Mouse (Mus musculus) lung, embryonic 14.5 days (tissue): Measurements from ENCODE around the gene Dynll1. TPM values are rescaled to one million over a fixed set of nuclear protein-coding genes. Genes with fewer than 3 reads are reported as not detected.

Experiments
- ATAC-seq: fragments of 200-750 bp; cut with Nextera tagmentation; 2 replicates; pipeline ENCODE4 v1.8.0; 2017; ENCODE audit warnings: mild to moderate bottlenecking, moderate TSS enrichment, moderate library complexity; ENCODE audit not compliant: insufficient read depth
- DNase-seq: peaks from one replicate; pipeline ENCODE4 v3.0.0-alpha.2; 2015
- H3K27ac ChIP-seq: fragments of 300-500 bp; sonication (generic); 2 replicates; pipeline ENCODE4 v1.5.1; 2014; ENCODE audit warnings: low read depth, mild to moderate bottlenecking, moderate library complexity
- H3K27me3 ChIP-seq: fragments of 300-500 bp; sonication (generic); 2 replicates; pipeline ENCODE4 v1.6.1; 2014; ENCODE audit warnings: low read length, control low read depth; ENCODE audit not compliant: insufficient read depth
- H3K36me3 ChIP-seq: fragments of 300-500 bp; sonication (generic); 2 replicates; pipeline ENCODE4 v1.6.1; 2014; ENCODE audit warnings: control low read depth; ENCODE audit not compliant: insufficient read depth
- H3K4me1 ChIP-seq: fragments of 300-500 bp; sonication (generic); 2 replicates; pipeline ENCODE4 v1.6.1; 2014; ENCODE audit warnings: antibody characterized with exemption, control low read depth; ENCODE audit not compliant: insufficient read depth
- H3K4me2 ChIP-seq: fragments of 300-500 bp; sonication (generic); 2 replicates; pipeline ENCODE4 v1.6.1; 2014; ENCODE audit warnings: mild to moderate bottlenecking
- H3K4me3 ChIP-seq: fragments of 300-500 bp; sonication (generic); 2 replicates; pipeline ENCODE4 v1.5.1; 2014; ENCODE audit warnings: low read depth, low read length
- H3K9ac ChIP-seq: fragments of 300-500 bp; sonication (generic); 2 replicates; pipeline ENCODE4 v1.6.1; 2014
- H3K9me3 ChIP-seq: fragments of 300-500 bp; sonication (generic); 2 replicates; pipeline ENCODE4 v1.6.1; 2016; ENCODE audit warnings: low read depth, low read length, control low read depth
- CTCF ChIP-seq: IDR thresholded peaks from 2 replicates; pipeline ENCODE4 v1.5.1; 2016; ENCODE audit warnings: antibody characterized with exemption, low read depth
- WGBS: fragments of 180-500 bp; shearing (Covaris S2); extraction: QIAGEN DNeasy Blood & Tissue Kit; methylation state at CpG from one replicate; pipeline ENCODE4 v1.1.7; 2014; 5-methylcytosine and 5-hydroxymethylcytosine counted together
- polyA plus RNA-seq: library from polyadenylated mRNA; unstranded; fragments of >200 nt; fragmentation: Nextera tagmentation; extraction: Ambion mirVana; gene quantifications from 2 replicates; pipeline ENCODE4 v1.2.1, GENCODE M21; 2014

The Dynll1 gene
- polyA plus RNA-seq, 1 experiment from 2014 or later: 1,568 TPM

DNA sequence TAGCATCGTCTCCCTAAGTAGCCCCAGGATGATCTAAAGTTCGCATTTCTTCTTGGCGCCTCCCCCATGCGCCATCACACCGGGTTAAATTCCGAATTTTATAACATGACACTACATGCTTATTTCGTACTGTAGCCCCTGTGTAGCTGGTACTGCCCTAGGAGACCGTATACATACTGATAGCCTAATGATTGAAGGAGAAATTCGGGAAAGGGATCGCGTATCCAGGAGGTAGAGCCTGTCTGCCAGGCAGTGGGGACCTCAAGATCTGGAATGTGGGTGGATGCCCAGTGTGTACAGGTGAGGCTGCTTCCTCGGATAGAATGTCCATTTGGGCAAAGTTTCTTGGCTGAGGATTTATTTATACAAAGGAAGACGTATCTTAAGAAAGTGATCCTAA, 816 bp upstream of the Dynll1 start:
- Histone ChIP-seq H3K9me3 (no peaks in the 10 kb centered on the region), H3K9ac (peak overlapping the region; percentile 63), H3K27ac (peak overlapping the region; percentile 81), H3K27me3 (no peaks in the 10 kb centered on the region), H3K4me1 (peaks cover 15% of the 10 kb centered on the region), H3K4me2 (peak overlapping the region; percentile 83), H3K4me3 (peak overlapping the region; percentile 89), H3K36me3 (peaks cover 29% of the 10 kb centered on the region)
- TF ChIP-seq CTCF: no peak
- DNase-seq: no peak
- WGBS: 13% methylated on average over 13 of the region's 13 CpGs
- no peak for ATAC-seq

DNA sequence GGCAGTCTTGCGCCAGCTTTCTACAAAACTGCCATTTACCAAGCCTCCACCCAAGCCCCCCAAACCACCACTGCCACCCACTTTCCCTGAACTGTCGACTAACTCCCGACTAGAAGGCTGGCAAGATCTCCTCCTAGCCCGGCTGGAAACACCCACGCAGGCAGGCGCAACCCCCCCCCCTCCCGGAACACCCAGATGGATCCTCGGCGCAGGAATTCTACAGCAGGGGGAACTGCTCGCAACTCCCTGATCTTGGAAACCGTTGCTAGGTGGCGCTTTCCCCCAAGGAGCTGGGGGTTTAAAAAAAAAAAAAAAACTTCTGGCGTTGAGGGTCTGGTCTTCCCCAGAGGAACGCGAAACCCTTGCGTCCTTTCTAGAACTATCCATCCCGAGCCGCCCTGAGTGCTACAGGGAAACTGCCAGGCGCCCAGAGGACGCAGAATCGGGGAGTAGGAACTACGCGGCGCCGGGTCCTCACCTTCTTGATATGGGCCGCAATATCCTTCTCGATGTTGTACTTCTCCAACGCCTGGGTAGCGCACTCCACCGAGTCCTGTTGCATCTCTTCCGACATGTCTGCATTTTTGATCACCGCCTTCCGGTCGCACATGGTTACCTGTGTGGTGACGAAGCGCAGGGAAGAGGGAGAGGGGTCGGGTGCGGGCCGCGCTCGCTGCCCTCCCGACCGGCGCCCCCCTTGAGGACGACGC, 609 bp downstream of the Dynll1 start:
- peak overlapping the region; percentile 68 for H3K4me2 ChIP-seq
- peak overlapping the region; percentile 89 for H3K4me3 ChIP-seq
- peak; percentile 36 for TF ChIP-seq CTCF
- no peaks in the 10 kb centered on the region for H3K9me3 ChIP-seq
- WGBS: under 1% methylated on average over 46 of the region's 46 CpGs
- ATAC-seq: 0 out of 2 replicates have a peak, but pooled peaks have one; percentile 1
- DNase-seq: peak; percentile 91
- no peaks in the 10 kb centered on the region for H3K27me3 ChIP-seq
- peak overlapping the region; percentile 93 for H3K27ac ChIP-seq
- peak overlapping the region; percentile 79 for H3K9ac ChIP-seq
- H3K36me3 ChIP-seq: peaks cover 43% of the 10 kb centered on the region
- H3K4me1 ChIP-seq: peaks cover 15% of the 10 kb centered on the region

DNA sequence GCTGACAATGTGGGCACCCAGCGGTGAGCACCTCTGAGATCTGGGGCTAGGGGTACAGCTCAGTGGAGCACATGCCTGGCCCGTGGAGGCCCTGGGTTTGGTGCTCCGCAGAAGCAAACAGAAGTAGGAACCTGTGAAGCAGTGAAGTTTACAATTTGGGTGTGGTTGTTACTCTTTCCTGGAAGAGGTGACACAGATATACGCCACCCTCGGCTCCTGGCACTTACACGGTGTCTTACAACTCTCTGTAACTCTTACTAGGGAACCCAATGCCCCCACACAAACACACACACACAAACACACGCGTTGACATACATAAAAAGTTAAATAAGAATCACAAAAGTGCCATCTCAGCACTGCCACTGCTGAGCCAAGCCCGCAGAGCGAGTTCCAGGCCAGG, 4.5 kb downstream of the Dynll1 start:
- no peaks in the 10 kb centered on the region for H3K9me3 ChIP-seq
- H3K4me3 ChIP-seq: no peak overlapping the region
- H3K36me3 ChIP-seq: peaks cover 64% of the 10 kb centered on the region
- no peak overlapping the region for H3K9ac ChIP-seq
- no peaks in the 10 kb centered on the region for H3K27me3 ChIP-seq
- H3K27ac ChIP-seq: no peak overlapping the region; the same call in 1 of the 2 replicates
- WGBS: 66% methylated on average over 10 of the region's 10 CpGs
- peaks cover 10% of the 10 kb centered on the region for H3K4me1 ChIP-seq
- ATAC-seq: no peak
- DNase-seq: no peak
- TF ChIP-seq CTCF: no peak
- H3K4me2 ChIP-seq: no peak overlapping the region

DNA sequence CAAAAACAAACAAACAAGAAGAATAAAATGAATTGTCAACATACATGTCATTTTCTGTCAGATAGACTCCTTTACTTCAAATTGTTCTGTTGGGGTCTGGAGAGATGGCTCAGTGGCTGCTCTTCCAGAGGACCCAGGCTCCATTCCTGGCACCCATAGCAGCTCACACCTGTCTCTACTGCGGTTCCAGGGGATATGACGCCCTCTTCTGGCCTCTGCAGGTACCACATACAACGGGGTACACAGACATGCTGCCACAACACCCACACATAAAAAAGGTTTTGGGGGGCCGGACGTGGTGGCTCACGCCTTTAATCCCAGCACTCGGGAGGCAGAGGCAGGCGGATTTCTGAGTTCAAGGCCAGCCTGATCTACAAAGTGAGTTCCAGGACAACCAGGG, 6.6 kb downstream of the Dynll1 start:
- no peak for ATAC-seq
- H3K4me2 ChIP-seq: no peak overlapping the region
- DNase-seq: no peak
- H3K27me3 ChIP-seq: no peaks in the 10 kb centered on the region
- H3K9me3 ChIP-seq: no peaks in the 10 kb centered on the region
- H3K36me3 ChIP-seq: peaks cover 74% of the 10 kb centered on the region
- 91% methylated on average over 8 of the region's 8 CpGs for WGBS
- peaks cover 5% of the 10 kb centered on the region for H3K4me1 ChIP-seq
- H3K9ac ChIP-seq: no peak overlapping the region
- peak; percentile 26 for TF ChIP-seq CTCF
- H3K4me3 ChIP-seq: no peak overlapping the region
- H3K27ac ChIP-seq: no peak overlapping the region

DNA sequence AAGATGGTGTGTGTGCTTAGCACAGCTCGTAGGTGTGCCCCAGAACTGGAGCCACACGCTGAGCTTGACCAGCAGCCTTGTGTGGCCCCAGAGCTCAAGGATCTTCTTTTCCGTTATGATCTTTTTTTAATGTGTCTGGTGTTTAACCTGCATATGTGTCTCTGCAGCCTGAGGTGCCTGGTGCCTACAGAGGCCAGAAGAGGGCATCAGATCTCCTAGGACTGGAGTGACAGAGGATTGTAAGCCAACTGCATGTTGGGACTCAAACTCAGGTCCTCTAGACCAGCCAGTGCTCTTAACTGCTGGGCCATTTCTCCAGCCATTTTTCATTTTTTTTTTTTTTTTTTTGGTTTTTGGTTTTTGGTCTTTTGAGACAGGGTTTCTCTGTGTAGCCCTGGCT, 16.1 kb downstream of the Dynll1 start:
- no peak for ATAC-seq

DNA sequence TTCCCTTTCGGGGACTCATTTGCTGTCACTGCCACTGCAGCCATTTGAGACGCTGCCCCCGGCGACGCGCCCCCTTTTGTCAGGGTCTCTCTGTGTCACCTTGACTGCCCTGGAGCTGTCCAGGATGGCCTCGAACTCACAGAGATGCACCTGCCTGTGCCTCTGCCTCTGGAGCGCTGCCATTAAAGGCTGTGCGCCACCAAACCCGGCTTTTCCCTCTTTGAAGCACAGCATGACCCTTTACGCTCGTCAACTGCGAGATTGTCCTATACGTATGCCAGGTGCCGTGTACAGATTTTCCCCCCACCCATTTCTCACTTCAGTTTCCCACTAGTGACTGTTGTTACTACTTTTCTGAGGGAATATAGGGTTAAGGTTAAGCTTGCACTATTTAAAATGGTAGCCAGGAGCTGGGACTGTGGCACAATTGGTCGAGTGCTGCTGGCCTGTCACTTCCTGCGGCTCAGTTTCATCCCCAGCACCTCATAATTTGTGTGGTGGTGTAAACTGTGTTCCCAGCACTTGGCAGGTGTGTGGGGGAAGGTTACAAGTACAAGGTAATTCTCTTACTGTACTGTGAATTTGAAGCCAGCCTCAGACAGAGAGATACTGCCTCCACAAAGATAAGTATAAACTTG, 20.6 kb downstream of the Dynll1 start:
- no peaks in the 10 kb centered on the region for H3K9me3 ChIP-seq
- H3K27ac ChIP-seq: peak overlapping the region; percentile 42; the same call in 1 of the 2 replicates
- TF ChIP-seq CTCF: no peak
- peak overlapping the region; percentile 96 for H3K4me3 ChIP-seq
- DNase-seq: no peak
- H3K36me3 ChIP-seq: peaks cover 22% of the 10 kb centered on the region
- peak overlapping the region; percentile 88 for H3K4me2 ChIP-seq
- WGBS: 4% methylated on average over 17 of the region's 17 CpGs
- peak overlapping the region; percentile 76 for H3K9ac ChIP-seq
- H3K4me1 ChIP-seq: peaks cover 5% of the 10 kb centered on the region
- ATAC-seq: peak; percentile 35; the same call in 1 of the 2 replicates
- no peaks in the 10 kb centered on the region for H3K27me3 ChIP-seq

More for the DNA sequence above, 16.1 kb downstream of the Dynll1 start:
- Histone ChIP-seq H3K4me1 (peaks cover 5% of the 10 kb centered on the region), H3K9ac (no peak overlapping the region), H3K36me3 (peaks cover 35% of the 10 kb centered on the region), H3K4me3 (no peak overlapping the region), H3K4me2 (no peak overlapping the region), H3K27me3 (no peaks in the 10 kb centered on the region), H3K27ac (no peak overlapping the region), H3K9me3 (no peaks in the 10 kb centered on the region)
- TF ChIP-seq CTCF: peak; percentile 29; the same call in 1 of the 2 replicates
- DNase-seq: no peak
- WGBS: 89% methylated on average over 3 of the region's 3 CpGs
